Mouse (Mus musculus) neural tube, embryonic 15.5 days (tissue): Measurements from ENCODE around the gene Ddx49. TPM values are rescaled to one million over a fixed set of nuclear protein-coding genes. Genes with fewer than 3 reads are reported as not detected.
A peak's percentile ranks its signal among the peaks of the same experiment; 100 is the strongest.

Experiments used
- ATAC-seq: fragments of 200-750 bp; cut with Nextera tagmentation; 2 replicates; pipeline ENCODE4 v1.8.0; 2017; ENCODE audit warnings: mild to moderate bottlenecking, moderate TSS enrichment, moderate library complexity; ENCODE audit not compliant: low FRiP score
- H3K27ac ChIP-seq: fragments of 300-500 bp; sonication (generic); replicated peaks from 2 replicates; pipeline ENCODE4 v1.5.1; 2015; ENCODE audit warnings: mild to moderate bottlenecking, inconsistent platforms
- H3K27me3 ChIP-seq: fragments of 300-500 bp; sonication (generic); replicated peaks from 2 replicates; pipeline ENCODE4 v1.6.1; 2015; ENCODE audit warnings: inconsistent platforms
- H3K36me3 ChIP-seq: fragments of 300-500 bp; sonication (generic); 2 replicates; pipeline ENCODE4 v1.6.1; 2015; ENCODE audit warnings: inconsistent platforms
- H3K4me1 ChIP-seq: fragments of 300-500 bp; sonication (generic); 2 replicates; pipeline ENCODE4 v1.6.1; 2015; ENCODE audit warnings: inconsistent platforms
- H3K4me2 ChIP-seq: fragments of 300-500 bp; sonication (generic); 2 replicates; pipeline ENCODE4 v1.6.1; 2015; ENCODE audit warnings: inconsistent platforms, mild to moderate bottlenecking, moderate library complexity
- H3K4me3 ChIP-seq: fragments of 300-500 bp; sonication (generic); replicated peaks from 2 replicates; pipeline ENCODE4 v1.5.1; 2015; ENCODE audit warnings: mild to moderate bottlenecking, inconsistent platforms
- H3K9ac ChIP-seq: fragments of 300-500 bp; sonication (generic); replicated peaks from 2 replicates; pipeline ENCODE4 v1.6.1; 2015; ENCODE audit warnings: mild to moderate bottlenecking, inconsistent platforms
- H3K9me3 ChIP-seq: fragments of 300-500 bp; sonication (generic); replicated peaks from 2 replicates; pipeline ENCODE4 v1.6.1; 2016; ENCODE audit warnings: inconsistent platforms
- WGBS: fragments of 180-500 bp; shearing (Covaris S2); methylation state at CpG from one replicate; pipeline ENCODE4 v1.1.7; 2015; ENCODE audit warnings: mixed read lengths; 5-methylcytosine and 5-hydroxymethylcytosine counted together
- polyA plus RNA-seq: library from polyadenylated mRNA; unstranded; fragments of >200 nt; fragmentation: Nextera tagmentation; extraction: Ambion mirVana; gene quantifications from 2 replicates; pipeline ENCODE4 v1.2.1, GENCODE M21; 2015

Gene Ddx49
- polyA plus RNA-seq, 1 experiment from 2014 or later: 42.2 TPM

DNA sequence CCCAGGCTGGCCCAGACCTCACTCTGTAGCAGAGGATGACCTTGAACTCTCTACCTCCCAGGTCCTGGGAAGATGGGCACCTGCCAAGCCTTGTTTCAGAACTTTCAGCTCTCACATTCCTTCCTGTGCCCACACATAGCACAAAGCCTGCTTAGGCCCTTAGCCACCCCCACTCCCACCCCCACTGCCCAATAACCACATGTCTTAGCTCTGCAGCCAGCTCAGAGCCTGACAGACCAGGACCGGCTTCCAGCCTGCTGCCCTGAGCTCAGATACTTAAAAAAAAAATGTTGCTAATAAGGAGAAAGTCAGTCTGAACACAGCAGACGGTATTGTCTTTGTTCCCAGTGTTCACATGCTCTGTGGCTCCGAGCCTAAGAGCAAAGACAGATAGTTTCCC lies 21.3 kb downstream of the Ddx49 start:
- Histone ChIP-seq H3K9me3 (no peaks in the 10 kb centered on the region), H3K27me3 (no peaks in the 10 kb centered on the region), H3K27ac (peak overlapping the region; percentile 37; the same call in 1 of the 2 replicates), H3K4me3 (no peak overlapping the region), H3K4me2 (no peak overlapping the region), H3K4me1 (peaks cover 29% of the 10 kb centered on the region), H3K36me3 (peaks cover 6% of the 10 kb centered on the region; the same call in 1 of the 2 replicates), H3K9ac (no peak overlapping the region)
- no peak for ATAC-seq
- WGBS: 43% methylated on average over 3 of the region's 3 CpGs

- H3K9ac ChIP-seq: no peak overlapping the region
- ATAC-seq: no peak
- WGBS: 65% methylated on average over 8 of the region's 8 CpGs
- H3K27ac ChIP-seq: no peak overlapping the region
- no peaks in the 10 kb centered on the region for H3K36me3 ChIP-seq
- H3K4me2 ChIP-seq: no peak overlapping the region
- H3K27me3 ChIP-seq: no peaks in the 10 kb centered on the region
- no peaks in the 10 kb centered on the region for H3K9me3 ChIP-seq
- peaks cover 25% of the 10 kb centered on the region for H3K4me1 ChIP-seq
- no peak overlapping the region for H3K4me3 ChIP-seq
These were observed 23.0 kb downstream of the Ddx49 start for GRCm38 (mm10) chr8:70279266-70279665.

GRCm38 (mm10) chr8:70278175-70278574 lies 24.1 kb downstream of the Ddx49 start:
- ATAC-seq: no peak
- no peak overlapping the region for H3K4me2 ChIP-seq
- WGBS: 68% methylated on average over 15 of the region's 15 CpGs
- H3K4me1 ChIP-seq: peaks cover 16% of the 10 kb centered on the region
- no peak overlapping the region for H3K27ac ChIP-seq
- no peaks in the 10 kb centered on the region for H3K36me3 ChIP-seq
- no peaks in the 10 kb centered on the region for H3K9me3 ChIP-seq
- H3K9ac ChIP-seq: no peak overlapping the region
- no peaks in the 10 kb centered on the region for H3K27me3 ChIP-seq
- no peak overlapping the region for H3K4me3 ChIP-seq

GRCm38 (mm10) chr8:70276476-70276875 lies 25.8 kb downstream of the Ddx49 start:
- H3K36me3 ChIP-seq: no peaks in the 10 kb centered on the region
- H3K4me2 ChIP-seq: no peak overlapping the region
- no peak overlapping the region for H3K4me3 ChIP-seq
- 90% methylated on average over 3 of the region's 3 CpGs for WGBS
- H3K4me1 ChIP-seq: 0 out of 2 replicates have a peak, but pooled peaks cover 3% of the 10 kb centered on the region
- H3K27me3 ChIP-seq: no peaks in the 10 kb centered on the region
- no peaks in the 10 kb centered on the region for H3K9me3 ChIP-seq
- H3K27ac ChIP-seq: no peak overlapping the region
- no peak for ATAC-seq
- H3K9ac ChIP-seq: no peak overlapping the region

GRCm38 (mm10) chr8:70274350-70274749 lies 27.9 kb downstream of the Ddx49 start:
- 0 out of 2 replicates have a peak, but pooled peaks cover 3% of the 10 kb centered on the region for H3K4me1 ChIP-seq
- H3K9me3 ChIP-seq: no peaks in the 10 kb centered on the region
- no peak overlapping the region for H3K27ac ChIP-seq
- H3K9ac ChIP-seq: no peak overlapping the region
- H3K36me3 ChIP-seq: no peaks in the 10 kb centered on the region
- H3K4me2 ChIP-seq: no peak overlapping the region
- no peak for ATAC-seq
- H3K27me3 ChIP-seq: no peaks in the 10 kb centered on the region
- H3K4me3 ChIP-seq: no peak overlapping the region

GRCm38 (mm10) chr8:70272949-70273348 lies 29.3 kb downstream of the Ddx49 start:
- Histone ChIP-seq H3K36me3 (no peaks in the 10 kb centered on the region), H3K4me1 (no peaks in the 10 kb centered on the region), H3K9ac (no peak overlapping the region), H3K4me2 (no peak overlapping the region), H3K4me3 (no peak overlapping the region), H3K9me3 (no peaks in the 10 kb centered on the region), H3K27ac (no peak overlapping the region), H3K27me3 (no peaks in the 10 kb centered on the region)
- 71% methylated on average over 3 of the region's 3 CpGs for WGBS
- ATAC-seq: no peak

DNA sequence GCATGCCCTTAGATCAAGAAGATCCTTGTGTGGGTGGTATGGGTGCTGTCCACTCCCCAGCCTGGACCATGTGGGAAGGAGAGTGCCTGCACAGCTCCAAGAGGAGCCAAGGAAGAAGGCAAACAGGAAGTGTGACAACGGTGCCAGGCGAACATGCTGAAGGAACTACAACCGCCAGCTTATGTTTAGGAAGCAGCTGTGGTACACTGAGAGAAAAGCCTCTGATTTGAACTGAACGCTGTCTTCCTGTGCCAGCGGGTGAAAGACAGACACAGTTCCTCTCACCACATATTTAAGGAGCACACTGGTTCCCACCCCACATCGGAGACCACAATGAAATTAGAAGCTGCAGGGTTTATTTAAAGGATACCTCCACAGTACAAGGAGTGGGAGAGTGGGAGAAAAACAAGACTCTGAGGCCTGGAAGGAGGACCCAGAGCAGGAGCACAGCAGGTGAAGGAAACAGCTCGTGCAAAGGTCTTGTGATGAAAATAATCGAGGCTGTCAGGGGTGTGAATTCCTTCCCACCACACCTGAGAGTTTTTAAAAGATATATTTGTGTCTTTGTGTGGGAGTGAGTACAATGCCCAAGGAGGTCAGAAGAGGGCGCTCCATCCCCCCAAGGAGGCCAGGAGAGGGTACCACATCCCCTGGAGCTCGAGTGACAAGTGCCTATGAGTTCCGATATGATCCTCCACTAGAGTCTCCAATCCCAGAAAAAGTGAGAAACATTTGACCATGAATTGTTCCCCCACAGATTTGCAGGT lies 33.3 kb downstream of the Ddx49 start:
- peaks cover 25% of the 10 kb centered on the region for H3K36me3 ChIP-seq
- no peak overlapping the region for H3K4me2 ChIP-seq
- H3K4me1 ChIP-seq: no peaks in the 10 kb centered on the region
- WGBS: 62% methylated on average over 11 of the region's 11 CpGs
- no peak overlapping the region for H3K4me3 ChIP-seq
- H3K27me3 ChIP-seq: no peaks in the 10 kb centered on the region
- no peak overlapping the region for H3K9ac ChIP-seq
- no peaks in the 10 kb centered on the region for H3K9me3 ChIP-seq
- H3K27ac ChIP-seq: no peak overlapping the region
- ATAC-seq: peak; percentile 16; the same call in 1 of the 2 replicates

- 40% methylated on average over 5 of the region's 5 CpGs for WGBS
- no peak overlapping the region for H3K27ac ChIP-seq
- H3K9ac ChIP-seq: no peak overlapping the region
- peaks cover 31% of the 10 kb centered on the region for H3K36me3 ChIP-seq
- no peaks in the 10 kb centered on the region for H3K9me3 ChIP-seq
- H3K4me3 ChIP-seq: no peak overlapping the region
- 0 out of 2 replicates have a peak, but pooled peaks have one; percentile 4 for ATAC-seq
- H3K27me3 ChIP-seq: no peaks in the 10 kb centered on the region
- no peak overlapping the region for H3K4me2 ChIP-seq
- H3K4me1 ChIP-seq: no peaks in the 10 kb centered on the region
These were observed 34.0 kb downstream of the Ddx49 start for GRCm38 (mm10) chr8:70268311-70268710.

GRCm38 (mm10) chr8:70267674-70268073 lies 34.6 kb downstream of the Ddx49 start:
- Histone ChIP-seq H3K4me3 (no peak overlapping the region), H3K27me3 (no peaks in the 10 kb centered on the region), H3K4me2 (no peak overlapping the region), H3K4me1 (no peaks in the 10 kb centered on the region), H3K9me3 (no peaks in the 10 kb centered on the region), H3K27ac (no peak overlapping the region), H3K36me3 (peaks cover 38% of the 10 kb centered on the region), H3K9ac (no peak overlapping the region)
- ATAC-seq: no peak
- 89% methylated on average over 3 of the region's 3 CpGs for WGBS

- Histone ChIP-seq H3K4me1 (no peaks in the 10 kb centered on the region), H3K36me3 (peaks cover 97% of the 10 kb centered on the region), H3K9ac (no peak overlapping the region), H3K27ac (no peak overlapping the region), H3K27me3 (no peaks in the 10 kb centered on the region), H3K9me3 (no peaks in the 10 kb centered on the region), H3K4me3 (no peak overlapping the region), H3K4me2 (no peak overlapping the region)
- 88% methylated on average over 2 of the region's 2 CpGs for WGBS
- no peak for ATAC-seq
These were observed 43.2 kb downstream of the Ddx49 start for GRCm38 (mm10) chr8:70259043-70259442.

DNA sequence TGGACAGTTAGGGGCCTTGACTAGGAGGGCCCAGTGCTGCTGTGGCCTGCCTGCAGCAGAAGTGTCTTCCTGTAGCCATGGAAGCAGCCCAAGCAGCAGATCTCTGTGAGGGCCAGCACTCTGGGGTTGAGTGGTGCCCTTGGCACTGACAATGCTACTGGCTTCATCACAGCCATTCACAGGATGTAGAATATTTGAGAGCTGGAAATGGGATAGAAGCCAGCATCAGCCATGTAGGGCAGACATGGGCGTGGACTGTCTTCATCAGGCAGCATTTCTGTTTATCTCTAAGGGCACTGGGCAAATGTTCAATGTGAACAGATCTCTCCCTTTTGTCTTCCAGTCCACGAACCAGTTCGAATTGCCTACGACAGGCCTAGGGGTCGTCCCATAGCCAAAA lies 43.7 kb downstream of the Ddx49 start:
- H3K4me2 ChIP-seq: no peak overlapping the region
- no peaks in the 10 kb centered on the region for H3K27me3 ChIP-seq
- no peaks in the 10 kb centered on the region for H3K4me1 ChIP-seq
- H3K4me3 ChIP-seq: no peak overlapping the region
- H3K36me3 ChIP-seq: peaks cover 97% of the 10 kb centered on the region
- H3K27ac ChIP-seq: no peak overlapping the region
- H3K9me3 ChIP-seq: no peaks in the 10 kb centered on the region
- no peak overlapping the region for H3K9ac ChIP-seq
- no peak for ATAC-seq
- WGBS: 92% methylated on average over 5 of the region's 5 CpGs

DNA sequence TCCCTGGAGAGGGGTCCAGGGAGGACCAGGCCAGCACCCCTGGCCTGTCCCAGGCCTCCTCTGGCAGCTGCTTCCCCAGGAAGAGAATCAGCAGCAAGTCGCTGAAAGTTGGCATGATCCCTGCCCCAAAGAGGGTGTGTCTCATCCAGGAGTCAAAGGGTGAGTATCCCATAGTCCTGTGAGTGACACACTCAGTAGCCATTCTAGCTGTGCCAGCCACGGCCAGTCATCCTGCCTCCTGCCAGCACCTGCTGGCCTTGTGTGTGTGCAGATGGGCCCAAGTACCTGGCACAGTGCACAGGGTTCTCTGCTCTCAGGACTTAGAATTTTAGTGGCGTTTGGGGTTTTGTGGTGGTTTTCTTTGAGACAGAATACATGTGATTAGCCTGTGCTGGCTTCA lies 44.8 kb downstream of the Ddx49 start:
- H3K9ac ChIP-seq: no peak overlapping the region; the same call in 1 of the 2 replicates
- no peak for ATAC-seq
- H3K27me3 ChIP-seq: no peaks in the 10 kb centered on the region
- no peak overlapping the region for H3K4me3 ChIP-seq
- H3K9me3 ChIP-seq: no peaks in the 10 kb centered on the region
- no peaks in the 10 kb centered on the region for H3K4me1 ChIP-seq
- 90% methylated on average over 3 of the region's 3 CpGs for WGBS
- H3K4me2 ChIP-seq: no peak overlapping the region
- H3K36me3 ChIP-seq: peaks cover 97% of the 10 kb centered on the region
- no peak overlapping the region for H3K27ac ChIP-seq
